Mouse (Mus musculus) T-helper 2 cell (primary cell): ENCODE results near the gene Med27.

Experiments used
- in situ Hi-C: fragments of 300-600 bp; cut with MboI, MseI; formaldehyde crosslinking; loops from one replicate; pipeline ENCODE4 v1.15.1; 2025; ENCODE audit warnings: high pct_unique_total_duplicates

Med27 gene

GRCm38 (mm10) chr2:29436376-29436775 lies 89.8 kb downstream of the Med27 start:
- in situ Hi-C loops, result no loop called here

- in situ Hi-C loops, result no loop called here
Measured at GRCm38 (mm10) chr2:29437111-29437510, 90.5 kb downstream of the Med27 start.

DNA sequence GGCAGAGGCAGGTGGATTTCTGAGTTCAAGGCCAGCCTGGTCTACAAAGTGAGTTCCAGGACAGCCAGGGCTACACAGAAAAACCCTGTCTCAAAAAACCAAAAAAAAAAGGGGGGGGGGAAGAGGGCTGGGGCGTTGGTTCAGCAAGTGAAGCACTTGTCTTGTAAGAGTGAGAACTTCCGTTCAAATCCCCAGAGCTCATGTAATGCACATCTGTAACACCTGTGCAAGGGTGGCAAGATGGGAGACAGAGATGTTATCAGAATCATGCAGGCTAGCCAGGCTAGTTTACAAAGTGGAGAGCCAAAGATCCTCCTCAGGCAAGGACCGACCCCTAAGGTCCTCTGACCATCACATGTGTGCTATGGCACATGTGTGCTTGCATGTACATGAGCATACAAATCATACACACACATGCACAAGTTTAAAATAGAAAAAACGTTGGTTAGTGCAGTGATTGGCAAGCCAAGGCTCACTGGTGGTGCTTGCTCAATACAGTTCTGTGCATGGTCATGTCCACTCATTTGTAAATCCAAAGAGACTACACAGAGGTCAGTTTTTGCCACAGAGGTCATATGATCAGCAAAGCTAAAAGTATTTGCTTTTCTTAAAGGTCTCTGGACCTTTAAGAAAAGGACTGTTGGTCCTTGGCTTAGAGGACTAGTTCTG lies 91.4 kb downstream of the Med27 start:
- in situ Hi-C loops, result no loop called here

- in situ Hi-C loops, result no loop called here
Measured at GRCm38 (mm10) chr2:29438530-29438862, 91.9 kb downstream of the Med27 start.

DNA sequence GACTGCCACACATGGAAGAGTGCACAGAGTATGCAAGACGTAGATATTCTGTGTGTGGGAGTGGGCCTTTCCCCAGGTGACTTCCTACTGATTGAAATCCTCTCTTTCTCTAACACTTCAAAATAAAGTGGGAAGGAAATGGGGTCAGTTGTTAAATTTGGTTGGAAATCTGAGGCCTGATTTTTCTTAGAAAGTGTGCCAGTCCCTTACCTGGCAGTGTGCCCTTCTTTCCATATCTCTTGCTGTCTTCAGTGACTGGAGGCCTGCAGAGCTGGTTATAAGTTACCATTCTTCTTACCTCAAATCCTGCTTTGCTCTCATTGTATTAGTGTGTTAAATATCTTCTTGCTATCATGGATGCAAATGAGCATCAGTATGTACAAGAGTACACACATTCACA lies 92.4 kb downstream of the Med27 start:
- in situ Hi-C loops, result no loop called here

DNA sequence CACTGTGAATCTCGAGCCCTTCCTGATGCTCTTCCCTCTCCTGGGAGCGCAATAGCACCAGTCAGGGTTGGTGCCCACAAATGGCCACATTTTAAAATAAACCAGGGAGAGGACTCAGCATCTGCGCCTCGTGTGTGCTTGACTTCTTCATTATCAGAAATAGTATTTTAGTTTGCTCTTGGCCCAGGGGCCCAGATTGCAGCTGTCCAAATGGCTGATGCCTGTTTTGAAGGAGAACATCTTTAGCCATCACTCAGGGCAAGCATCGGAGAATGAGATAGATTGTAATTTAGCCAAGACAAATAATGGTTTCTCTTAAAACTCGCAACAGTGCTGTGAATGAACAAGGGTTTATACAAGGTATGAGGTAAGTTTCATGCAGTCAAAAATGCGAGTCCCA lies 92.8 kb downstream of the Med27 start:
- in situ Hi-C loops, result no loop called here

DNA sequence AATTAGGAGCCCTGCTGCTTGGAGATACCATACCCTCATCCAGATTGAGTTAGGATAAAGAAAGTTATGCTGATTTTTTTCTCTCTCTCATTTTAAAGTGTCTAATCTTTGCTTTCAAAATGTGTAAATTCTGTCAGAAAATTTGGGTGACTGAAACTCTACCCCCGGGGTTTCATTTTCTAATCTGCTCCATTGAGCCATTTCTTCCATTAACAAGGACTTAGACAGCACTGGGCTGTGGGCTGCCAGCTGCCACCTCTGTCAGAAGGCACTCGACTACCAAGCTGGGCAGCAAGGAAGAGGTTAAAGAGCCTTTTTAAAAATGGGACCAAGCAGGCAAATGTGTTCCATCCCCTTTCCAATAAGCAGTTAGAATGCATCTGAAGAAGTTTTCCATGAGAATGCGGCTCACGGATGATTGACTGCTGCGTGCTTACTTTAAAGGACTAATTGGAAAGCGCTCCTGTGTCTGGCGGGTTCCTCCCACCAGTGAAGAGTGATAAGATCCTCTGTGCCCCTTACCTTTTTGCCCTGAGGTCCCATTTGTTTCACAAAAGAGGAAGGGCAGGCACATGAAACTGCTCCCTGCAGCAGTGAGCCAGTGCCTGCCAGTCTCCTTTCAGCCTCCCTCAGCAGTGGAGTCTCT lies 93.4 kb downstream of the Med27 start:
- in situ Hi-C loops, result no loop called here

GRCm38 (mm10) chr2:29442275-29442674 lies 95.7 kb downstream of the Med27 start:
- in situ Hi-C loops, result no loop called here

- in situ Hi-C loops, result no loop called here
Measured at GRCm38 (mm10) chr2:29443626-29444217, 97.1 kb downstream of the Med27 start.

DNA sequence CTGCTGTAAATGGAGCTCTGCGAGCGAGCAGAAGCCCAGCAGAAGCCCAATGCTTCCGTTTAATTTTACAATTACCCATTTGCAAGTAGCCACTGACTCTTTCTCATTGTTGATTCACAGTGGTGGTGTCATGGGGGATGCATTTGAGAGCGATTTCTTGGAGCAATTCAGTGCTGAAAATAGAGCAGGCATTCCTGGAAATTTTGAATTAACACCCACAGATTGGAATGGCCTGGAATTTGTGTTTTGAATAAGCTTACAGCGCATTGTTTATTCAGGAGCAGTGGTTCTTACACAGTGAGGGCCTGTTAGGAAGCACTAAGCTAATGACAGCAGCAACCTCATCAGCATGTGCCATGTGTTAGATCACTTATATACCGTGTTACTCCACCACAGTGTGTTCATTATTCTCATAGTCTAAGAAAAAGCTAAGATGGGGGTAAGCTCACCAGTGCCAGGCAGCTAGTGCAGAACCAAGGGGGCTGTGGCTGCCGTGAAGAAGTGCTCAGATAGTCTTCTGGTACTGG lies 101.9 kb downstream of the Med27 start:
- in situ Hi-C loops, result no loop called here

DNA sequence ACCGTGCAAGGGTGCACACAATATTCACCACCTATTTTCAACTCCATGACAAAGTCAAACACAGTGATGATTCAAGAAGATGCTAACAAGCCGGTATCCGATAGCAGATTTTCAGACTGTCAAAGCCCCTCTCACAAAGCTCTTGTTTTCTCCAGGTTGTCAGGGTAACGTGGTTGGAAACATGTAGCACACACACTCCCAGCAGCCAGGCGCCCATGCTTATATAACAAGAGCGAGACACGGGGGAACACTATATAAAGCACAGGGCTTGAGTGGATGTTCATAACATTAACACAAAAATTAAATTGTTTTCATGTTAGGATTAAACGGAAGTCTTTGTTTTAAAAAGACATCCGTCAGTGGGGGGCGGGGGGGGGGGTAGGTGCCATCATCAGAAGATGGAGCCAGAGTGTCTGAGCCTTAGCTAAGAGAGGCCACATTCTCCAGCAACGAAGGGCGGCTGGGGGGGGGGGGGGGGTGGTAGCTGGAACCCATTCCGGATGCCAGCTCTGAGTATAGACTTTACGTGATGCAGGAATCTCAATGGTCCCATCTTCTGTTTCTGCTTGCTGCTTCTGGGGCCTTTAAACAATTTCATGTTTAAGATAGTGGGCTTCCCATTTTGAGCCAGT lies 104.9 kb downstream of the Med27 start:
- in situ Hi-C loops, result no loop called here

DNA sequence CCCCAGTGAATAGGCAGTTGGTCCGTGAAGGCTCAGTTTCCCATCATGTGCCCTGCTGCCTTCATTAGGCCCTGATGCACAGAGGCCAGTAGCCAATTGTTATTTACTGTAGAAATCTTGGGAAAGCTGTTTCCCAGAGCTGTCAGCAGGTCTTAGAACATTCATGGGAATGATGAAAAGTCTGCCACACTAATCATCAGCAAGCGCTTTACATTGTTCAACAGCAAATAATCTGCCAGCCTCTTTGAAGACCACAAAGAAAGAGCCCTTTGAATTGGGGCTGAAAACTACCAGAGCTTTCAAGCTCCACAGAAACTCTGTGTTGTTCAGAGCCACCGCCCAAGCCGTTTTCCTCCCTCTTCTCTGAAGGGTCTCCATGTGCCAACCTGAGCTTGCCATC lies 106.8 kb downstream of the Med27 start:
- in situ Hi-C loops, result no loop called here

- in situ Hi-C loops, result no loop called here
Measured at GRCm38 (mm10) chr2:29456631-29457320, 110.2 kb downstream of the Med27 start.

DNA sequence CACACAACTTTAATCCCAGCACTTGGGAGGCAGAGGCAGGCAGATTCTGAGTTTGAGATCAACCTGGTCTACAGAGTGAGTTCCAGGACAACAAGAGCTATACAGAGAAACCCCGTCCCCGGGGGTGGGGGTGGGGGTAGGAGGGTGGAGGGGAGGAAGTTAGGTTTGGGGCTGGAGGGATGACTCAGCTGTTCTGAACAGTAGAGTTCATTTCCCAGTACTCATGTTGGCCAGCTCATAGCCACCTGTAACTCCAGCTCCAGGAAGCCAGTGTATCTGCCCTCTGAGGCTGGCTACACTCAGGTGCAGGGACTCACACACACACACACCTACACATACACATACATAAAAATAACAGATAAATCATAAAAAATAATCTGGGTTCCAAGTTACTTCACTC lies 111.1 kb downstream of the Med27 start:
- in situ Hi-C loops, result no loop called here

DNA sequence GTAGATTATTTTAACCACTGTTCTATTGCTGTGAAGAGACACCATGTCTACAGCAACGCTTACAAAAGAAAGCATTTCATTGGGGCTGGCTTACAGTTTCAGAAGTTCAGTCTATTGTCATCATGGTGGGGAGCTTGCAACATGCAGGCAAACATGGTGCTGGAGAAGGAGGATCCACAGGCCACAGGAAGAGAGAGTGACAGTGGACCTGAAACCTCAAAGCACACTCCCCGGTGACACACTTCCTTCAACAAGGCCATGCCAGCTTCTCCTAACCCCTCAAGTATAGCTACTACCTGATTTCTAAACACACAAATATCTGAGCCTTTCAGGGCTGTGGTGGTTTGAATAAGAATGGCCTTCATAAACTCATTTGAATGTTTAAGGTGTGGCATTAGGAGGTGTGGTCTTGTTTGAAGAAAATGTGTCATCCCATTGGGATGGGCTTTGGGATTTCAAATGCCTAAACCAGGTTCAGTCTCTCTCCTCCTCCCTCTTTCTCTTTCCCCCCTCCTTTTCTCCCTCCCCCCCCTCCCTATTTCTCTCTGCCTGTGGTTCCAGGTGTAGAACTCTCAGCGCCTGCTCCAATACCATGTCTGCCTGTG lies 111.8 kb downstream of the Med27 start:
- in situ Hi-C loops, result no loop called here

DNA sequence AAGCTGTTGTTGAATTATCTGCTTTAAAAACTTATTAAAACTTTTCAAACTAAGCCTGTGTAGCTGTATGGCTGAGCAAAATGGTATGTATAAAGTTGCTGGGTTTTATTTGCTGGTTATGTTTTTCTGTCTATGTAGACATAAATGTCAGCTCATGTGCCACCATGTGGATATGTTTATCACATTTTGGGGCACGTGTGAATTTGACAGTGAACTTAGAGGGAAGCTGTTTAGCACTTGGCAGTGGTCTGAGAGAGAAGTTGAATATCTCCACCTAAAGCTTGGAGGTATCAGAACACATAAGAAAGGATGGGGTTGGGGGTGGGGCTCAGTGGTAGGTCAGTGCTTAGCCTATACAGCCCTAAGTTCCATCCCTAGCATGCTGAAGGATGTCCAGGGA lies 113.0 kb downstream of the Med27 start:
- in situ Hi-C loops, result loop anchor here (10.0 kb wide), 1 partner anchor 215 kb away; no protein-coding TSS in a partner anchor

DNA sequence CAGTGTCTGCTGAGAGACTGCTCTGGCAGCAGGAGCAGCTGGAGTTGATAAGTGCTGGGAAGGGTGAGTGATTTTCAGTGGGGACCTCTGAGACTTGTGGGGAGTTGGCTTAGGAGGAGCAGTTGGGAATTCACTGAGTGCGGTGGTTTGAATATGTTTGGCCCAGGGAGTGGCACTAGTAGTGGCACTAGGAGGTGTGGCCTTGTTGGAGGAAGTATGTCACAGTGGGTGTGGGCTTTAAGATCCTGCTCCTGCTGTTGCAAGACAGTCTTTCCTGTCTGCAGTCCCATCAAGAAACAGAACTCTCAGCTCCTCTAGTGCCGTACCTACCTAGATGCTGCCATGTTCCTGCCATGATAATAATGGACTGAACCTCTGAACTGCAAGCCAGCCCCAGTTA lies 115.2 kb downstream of the Med27 start:
- in situ Hi-C loops, result loop anchor here (10.0 kb wide), 1 partner anchor 213 kb away; no protein-coding TSS in a partner anchor

DNA sequence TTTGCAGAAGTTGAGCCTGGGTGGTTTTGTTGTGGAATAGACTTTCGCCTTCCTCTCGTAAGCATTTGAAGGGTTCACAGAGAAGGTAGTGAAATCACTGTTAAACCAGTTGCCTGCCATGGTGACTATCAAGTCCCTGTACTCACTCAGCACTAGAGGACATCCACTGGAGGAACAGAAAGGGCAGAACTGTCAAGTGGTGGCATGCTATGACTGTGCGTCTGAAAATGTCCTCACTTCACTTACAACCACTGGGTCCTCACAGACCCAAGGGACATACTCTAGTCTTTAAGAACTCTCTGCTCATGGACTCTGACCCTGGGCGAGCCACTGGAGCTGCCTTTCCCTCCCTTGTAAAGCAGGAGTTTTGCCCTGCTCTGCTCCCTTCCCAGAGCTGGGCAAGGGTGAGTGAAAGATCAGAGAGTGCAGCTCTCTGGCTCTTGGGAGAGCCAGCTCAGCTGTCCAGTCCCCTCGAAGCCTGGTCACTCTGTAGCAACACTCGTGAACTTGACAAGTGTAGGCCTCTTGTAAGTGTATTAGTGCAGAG lies 116.5 kb downstream of the Med27 start:
- in situ Hi-C loops, result loop anchor here (10.0 kb wide), 1 partner anchor 212 kb away; no protein-coding TSS in a partner anchor

DNA sequence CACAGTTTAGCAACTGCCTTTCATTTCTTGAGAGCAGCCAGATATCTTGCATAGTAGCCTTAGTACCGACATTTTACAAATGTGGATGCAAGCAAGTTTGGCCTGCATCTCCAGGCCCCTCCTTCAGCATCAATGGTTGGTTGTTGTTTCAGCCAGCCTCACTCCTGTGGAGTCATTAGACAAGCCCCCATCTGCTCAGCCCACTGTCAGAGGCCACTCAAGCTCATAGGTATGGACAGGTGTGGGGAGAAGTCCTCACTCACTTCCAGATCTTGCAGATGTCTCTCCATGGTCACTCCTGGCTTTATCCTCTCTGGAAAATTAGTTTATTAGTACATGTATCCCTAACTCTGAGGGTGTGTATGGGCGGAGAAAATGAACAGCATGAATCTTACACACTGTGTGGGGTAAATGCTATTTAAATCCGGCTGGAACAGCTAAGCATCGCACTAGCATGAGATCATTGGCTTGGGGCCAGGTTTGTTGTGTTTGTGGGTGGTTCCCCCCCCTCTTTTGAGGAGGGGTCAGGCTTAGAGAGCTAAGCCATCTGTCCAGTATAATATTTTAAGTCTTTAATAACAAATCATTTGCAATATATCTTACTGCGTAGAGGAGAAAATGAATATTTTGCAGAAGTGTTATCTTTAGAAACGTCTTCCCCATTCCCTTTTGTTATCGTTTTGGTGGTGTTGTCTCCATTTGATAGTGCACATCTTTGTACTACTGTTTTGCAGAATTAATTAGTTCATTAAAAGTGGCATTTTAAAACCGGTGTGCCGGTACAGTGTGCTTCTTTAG lies 118.4 kb downstream of the Med27 start:
- in situ Hi-C loops, result loop anchor here (10.0 kb wide), 1 partner anchor 210 kb away; no protein-coding TSS in a partner anchor

GRCm38 (mm10) chr2:29465649-29466137 lies 119.1 kb downstream of the Med27 start:
- in situ Hi-C loops, result loop anchor here (10.0 kb wide), 1 partner anchor 209 kb away; no protein-coding TSS in a partner anchor
